Mouse (Mus musculus): Measurements from ENCODE around the gene Cabp1.
"Not testable (repeated sequence)": the region's sequence is repeated elsewhere in the genome, so short reads cannot be mapped to it uniquely, and the experiment has no call there.

Gene Cabp1

DNA sequence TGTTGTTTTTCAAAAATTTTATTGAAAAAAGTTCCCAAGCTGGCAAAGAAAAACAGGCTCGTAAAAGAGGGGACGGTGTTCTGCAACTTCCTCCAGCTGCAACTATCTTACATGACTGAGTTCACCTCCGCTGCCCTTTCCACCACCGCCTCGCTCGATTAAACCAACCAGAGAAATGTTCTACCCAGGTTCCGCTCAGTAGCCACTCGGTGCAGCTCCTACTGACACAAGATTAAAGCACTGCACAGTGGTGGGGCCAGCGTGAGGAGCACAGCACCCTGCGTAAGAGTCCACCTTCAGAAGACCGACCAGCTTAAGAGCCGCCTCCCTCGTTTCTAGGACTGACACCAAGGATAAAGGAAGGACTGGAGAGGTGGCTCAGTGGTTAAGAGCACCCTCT, 42.7 kb downstream of the Cabp1 start:
- DNase-seq (ENCODE audit: low read depth, low spot score), result no peak

DNA sequence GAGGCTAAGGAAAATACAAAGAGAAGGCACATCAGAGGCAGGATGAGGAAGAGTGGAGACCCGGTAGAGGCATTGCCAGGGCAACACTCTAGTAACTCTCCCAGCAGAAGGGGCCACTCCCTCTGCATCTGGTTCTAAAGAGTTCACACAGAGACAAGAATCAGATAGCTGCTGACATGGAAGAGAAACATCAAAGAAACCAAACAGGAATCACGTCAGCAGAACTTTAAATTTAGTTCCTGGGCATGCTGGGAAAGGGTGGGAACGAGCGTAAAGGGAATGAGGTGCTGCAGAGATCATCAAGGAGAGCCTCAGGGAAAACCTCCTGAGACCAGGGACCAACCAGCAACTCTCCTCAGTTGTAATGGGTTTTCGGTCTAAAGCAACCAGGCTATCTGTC, 43.2 kb downstream of the Cabp1 start:
- DNase-seq (ENCODE audit: low read depth, low spot score), result no peak

DNA sequence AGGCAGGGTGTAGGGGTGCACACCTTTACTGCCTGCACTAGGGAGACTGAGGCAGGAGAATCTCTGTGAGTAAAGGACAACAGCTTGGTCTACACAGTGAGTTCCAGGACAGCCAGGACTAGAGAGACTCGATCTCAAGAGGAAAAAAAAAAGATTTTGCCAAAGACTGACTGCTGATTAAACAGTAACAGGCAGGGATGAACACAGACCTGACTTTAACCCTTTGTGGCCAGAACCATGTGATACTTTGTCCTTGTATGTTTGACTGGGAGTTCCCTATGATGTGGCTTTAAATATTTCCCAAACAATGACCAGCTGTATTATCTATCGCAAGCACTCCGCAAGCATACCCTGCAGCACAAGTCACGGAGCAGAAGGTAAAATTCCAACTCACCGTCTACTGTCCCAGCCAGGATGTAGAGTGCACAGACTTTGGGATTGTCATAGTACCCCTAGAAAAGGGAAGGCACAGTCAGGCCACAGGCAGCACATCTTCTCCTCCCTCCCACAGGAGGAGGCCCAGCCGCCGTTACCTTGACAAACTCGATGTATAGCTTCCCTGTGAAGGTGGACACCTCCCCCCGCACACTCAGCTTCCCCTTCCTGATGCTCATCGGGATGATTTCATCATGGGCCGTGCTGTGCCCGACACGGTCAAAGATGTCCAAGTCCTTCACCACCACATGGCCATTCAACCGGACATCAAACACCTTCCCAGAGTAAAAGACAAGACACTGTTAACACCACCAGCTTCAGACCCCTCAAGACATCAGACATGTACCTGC, 44.3 kb downstream of the Cabp1 start:
- DNase-seq (ENCODE audit: low read depth, low spot score), result no peak

DNA sequence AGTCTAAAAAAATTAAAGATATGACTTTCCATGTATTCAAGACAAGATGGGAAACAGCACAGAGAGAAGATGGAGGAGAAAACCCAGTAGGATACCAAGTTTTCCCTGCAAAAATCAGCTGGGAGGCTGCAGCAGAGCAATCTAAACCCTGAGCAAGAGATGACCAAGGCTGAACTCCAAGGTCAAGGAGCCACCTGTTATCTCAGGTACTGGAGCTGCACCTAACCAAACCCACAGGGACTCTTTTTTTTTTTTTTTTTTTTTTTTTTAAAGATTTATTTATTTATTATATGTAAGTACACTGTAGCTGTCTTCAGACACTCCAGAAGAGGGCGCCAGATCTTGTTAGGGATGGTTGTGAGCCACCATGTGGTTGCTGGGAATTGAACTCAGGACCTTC, 45.3 kb downstream of the Cabp1 start:
- not testable (repeated sequence) for DNase-seq (ENCODE audit: low read depth, low spot score)

DNA sequence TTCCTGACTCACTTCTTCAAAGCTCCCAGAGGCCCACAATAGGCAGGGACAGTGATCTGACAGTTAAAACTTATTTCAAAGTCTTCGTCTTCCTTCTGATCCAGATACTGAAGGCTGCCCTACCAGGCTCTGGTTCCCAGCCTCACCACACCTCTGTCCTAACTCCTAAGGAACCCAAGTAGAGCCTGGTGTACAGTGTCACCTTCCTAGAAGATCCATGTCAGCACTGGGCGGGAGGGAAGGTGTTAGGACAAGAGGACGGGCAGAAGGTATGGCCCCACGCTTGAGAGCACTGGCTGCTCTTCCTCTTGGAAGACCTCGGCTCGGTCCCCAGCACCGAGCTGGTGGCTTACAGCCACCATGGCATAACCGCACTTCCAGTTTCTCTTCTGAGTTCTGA, 45.8 kb downstream of the Cabp1 start:
- no peak for DNase-seq (ENCODE audit: low read depth, low spot score)

DNA sequence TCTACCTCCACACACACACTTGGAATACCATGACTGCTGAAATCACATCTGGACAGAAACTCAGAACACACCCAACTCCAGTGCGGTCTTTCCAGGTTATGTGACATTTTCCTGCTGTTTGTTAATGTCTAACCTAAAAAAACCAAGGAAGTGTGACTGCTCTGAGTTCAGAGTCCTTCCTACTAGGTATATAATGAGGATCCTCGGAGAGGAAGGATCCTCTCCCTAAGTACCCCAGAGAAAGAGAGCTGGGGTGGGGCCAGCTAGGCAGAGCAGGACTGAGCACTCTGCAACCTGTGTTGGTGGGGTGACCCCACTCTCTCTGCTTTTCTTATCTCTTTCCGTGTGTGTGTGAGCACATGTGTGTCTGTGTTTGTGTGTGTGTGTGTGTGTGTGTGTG, 46.8 kb downstream of the Cabp1 start:
- no peak for DNase-seq (ENCODE audit: low read depth, low spot score)

DNA sequence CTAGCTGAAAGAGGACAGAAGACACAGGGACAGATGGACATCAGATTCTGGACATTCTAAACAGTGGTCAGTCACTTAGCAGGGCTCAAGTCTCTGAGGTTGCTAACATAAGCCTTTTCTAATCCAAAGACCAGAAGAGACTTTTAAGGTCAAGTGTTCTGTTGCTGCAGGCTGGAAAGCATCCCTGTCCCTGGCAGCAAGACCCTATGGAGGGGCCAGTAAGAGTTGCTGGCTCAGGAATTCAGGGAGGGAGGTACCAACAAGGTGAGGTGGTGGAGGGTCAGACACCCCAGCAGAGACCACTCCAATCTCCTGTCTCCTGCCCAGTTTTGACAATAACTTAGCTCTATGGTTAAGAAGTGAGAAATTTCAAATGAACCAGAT, 47.4 kb downstream of the Cabp1 start:
- no peak for DNase-seq (ENCODE audit: low read depth, low spot score)

DNA sequence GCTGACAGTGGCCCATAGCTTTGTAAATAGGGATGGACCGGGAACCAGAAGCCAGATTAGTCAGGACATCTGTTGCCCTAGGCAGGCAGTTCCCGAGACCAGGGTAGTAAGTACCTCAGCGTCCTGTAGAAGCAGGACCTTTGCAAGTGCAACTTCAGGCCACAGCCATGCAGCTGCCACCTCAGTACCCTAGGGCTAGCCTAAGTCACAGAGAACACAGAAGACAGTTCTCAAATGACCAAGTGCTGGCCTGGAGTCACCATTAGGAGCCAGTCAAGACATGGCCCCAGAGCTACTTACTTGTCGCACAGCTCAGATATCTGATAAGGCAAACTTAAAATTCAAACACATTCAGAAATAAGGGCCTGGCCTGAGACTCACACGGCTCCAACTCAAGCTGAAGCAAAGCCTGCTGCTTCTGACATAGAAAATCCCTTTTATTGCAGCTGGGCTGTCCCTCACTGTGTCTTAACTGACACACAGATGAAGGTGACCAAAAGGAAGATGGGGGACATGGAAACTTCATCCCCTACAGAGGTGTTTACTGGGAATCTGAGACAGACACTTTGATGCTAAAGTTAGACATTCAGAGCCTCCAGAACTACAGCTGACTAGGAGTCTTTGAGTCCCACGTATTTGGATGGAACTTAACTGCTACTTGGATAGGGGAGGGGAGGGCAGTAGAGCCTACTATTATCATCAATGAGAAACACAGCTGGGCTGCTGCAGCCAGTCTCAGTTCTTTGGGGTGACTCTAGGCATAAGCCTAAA, 48.0 kb downstream of the Cabp1 start:
- no peak for DNase-seq (ENCODE audit: low read depth, low spot score)

DNA sequence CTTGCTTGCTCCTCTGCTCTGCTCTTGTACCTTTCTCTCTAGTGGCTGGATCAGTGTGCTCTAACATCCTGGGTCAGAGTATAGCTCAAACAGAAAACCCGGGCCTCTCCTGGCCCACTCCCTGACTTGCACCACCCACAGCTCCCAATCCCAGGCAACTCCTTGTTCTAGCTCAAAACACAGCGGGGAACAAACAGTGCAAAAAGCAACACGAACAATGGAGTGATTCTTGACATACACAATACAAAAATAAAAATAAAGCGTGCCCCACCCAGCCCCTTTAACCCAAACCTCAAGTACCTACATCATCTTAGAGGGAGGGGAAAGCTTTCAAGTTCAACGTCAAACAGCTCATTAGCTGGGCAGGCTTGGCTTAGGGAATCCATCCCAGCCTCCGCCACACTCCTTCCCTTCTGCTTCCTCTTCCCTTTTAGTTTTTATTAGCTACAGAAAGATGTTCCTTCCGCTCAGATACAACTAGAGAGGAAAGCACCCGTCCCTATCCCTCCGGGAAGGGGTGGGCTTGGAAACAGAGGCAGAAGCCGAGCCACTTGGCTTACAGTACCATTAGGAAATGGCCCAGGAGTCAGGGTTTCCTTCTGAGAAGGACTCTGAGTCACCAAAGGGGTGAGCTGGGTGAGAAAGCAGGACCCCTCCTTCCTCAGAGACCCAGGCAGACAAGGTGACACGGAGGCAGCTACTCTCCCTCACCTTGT, 48.8 kb downstream of the Cabp1 start:
- DNase-seq (ENCODE audit: low read depth, low spot score), result no peak

DNA sequence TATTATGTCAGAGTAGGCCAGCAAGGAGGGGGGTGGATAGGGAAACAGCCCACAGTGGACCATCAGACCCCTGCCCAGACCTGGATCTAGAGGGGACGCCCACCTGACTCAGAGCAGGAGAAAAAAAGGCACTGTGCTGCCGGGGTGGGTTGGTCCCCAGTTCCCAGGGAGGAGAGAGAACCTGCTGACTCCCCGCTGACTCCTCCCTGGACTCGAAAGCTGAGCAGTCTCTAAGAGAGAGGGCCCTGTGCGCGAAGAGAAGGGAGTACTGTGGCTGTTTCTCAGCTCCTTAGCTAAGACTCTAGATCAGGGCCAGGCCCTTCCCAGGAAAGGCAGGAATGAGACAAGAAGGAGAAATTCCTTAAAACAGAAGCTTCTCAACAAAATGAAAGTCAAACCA, 49.7 kb downstream of the Cabp1 start:
- DNase-seq (ENCODE audit: low read depth, low spot score), result no peak

DNA sequence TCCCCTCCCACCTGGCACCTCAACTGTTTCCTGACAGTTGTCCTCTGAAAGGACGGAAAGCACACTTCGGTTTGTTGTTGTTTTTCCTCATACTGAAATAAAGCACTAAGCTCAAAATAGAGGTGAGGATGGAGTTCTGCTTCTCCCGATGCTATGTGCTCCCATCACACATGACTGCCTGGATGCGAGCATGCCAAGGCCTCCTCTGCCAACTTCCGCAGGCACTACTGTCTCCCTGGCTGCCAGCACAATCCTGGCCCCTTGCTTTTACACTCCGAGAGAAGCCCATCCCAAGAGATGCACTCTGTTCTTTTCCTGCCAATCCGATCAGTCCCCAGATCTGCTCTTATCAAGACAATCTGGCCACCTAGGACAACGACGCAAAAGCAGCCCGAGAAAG, 50.6 kb downstream of the Cabp1 start:
- no peak for DNase-seq (ENCODE audit: low read depth, low spot score)

DNA sequence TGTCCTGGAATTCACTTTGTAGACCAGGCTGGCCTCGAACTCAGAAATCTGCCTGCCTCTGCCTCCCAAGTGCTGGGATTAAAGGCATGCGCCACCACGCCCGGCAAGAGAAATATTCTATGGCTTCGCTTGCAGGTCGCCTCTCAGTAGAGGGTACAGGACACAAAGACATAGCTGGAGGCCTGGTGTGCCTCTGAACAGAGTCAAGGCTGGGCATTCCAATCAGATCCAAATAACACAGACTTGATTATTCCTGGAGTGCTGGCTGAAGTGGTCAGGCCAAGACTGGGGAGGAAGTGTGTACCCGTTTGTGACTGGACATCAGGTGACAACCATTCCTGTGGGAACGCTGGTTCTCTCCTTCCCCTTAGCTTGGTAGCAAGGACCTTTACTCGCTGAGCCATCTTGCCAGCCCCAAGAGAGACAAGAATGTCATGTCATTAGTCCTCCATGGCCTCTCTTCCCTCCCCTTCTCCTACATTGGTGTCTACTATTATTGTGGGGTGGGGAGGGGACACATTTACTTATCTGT, 51.9 kb downstream of the Cabp1 start:
- DNase-seq (ENCODE audit: low read depth, low spot score), result no peak

DNA sequence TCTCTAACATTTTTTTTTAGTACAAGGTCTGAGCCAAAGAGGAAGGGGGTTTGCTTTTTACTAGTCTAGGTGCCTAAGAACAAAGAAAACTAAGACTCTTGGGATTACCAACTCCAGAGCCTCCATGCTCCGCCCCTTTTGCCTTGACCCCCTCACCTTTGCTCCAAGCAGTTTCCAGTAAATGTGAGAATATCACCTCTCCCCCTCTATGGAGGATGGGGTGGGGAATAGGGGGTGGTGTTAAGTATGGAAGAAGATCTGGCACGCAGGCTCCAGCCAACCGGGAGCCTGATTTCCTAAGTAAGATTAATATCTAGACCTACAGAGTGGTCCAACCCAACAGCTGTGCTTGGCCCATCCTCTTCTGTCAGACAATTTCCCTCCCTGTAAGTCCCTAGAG, 53.5 kb downstream of the Cabp1 start:
- DNase-seq (ENCODE audit: low read depth, low spot score), result no peak

DNA sequence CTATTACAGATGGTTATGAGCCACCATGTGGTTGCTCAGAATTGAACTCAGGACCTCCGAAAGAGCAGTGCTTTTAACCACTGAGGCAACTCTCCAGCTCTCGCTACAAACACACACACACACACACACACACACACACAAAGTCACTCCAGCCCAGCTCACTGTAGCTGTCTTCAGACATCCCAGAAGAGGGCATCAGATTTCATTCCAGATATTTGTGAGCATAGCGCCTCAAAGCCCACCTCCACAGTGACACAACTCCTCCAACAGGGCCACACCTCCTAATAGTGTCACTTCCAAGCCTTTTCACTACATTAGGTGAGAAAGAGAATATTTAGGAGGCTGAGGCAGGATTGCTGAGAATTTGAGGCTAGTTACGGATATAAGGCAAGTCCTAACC, 55.1 kb downstream of the Cabp1 start:
- peak; percentile 55 for DNase-seq (ENCODE audit: low read depth, low spot score)

DNA sequence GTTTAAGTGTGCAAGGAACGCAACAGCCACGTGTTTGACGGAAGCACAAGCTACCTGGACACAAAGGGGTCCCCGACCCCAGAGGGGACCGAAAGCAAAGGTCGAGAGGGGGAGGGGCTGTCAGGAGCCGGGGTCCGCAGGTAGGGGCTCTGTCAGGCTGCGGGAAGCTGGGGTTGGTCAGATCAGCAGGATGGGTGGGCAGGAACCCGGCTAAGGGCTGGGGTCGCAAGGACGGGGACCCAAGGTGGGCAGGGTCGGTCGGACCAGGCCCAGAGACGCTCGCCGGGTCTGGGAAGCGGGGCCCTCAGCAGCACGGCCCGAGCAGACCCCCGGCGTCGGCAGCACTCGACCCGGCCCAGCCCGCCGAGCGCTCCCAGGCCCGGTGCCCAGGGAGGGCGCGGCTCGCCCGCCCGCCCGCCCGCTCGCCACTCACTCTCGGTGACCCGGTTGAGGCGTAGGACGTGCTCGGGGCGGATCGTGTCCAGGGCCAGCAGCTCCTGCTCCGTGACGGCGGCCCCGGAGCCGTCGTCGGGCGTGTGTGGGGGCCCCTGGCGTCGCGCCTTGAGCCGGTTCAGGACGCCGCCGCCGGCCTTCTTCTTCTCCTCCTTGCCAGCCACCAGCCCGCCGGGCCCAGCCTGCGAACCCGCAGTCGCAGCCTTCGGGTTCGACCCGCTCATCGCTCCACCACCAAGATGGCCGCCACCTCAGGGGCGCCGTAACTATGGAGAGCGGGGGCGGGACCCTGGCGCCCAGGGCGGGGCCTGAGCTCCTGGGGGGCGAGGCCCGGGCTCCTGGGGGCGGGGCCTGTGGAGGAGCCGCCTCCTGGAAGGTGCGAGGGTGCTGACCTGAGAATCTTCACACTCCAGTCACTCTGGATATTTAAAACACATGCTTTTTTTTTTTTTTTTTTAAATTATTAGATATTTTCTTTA, 59.7 kb downstream of the Cabp1 start, which contains the start of gene Unc119b:
Gene Unc119b, minus strand, starts transcription at position 742 of the 932 bp plus-strand sequence.
- peak; percentile 91 for DNase-seq (ENCODE audit: low read depth, low spot score)

DNA sequence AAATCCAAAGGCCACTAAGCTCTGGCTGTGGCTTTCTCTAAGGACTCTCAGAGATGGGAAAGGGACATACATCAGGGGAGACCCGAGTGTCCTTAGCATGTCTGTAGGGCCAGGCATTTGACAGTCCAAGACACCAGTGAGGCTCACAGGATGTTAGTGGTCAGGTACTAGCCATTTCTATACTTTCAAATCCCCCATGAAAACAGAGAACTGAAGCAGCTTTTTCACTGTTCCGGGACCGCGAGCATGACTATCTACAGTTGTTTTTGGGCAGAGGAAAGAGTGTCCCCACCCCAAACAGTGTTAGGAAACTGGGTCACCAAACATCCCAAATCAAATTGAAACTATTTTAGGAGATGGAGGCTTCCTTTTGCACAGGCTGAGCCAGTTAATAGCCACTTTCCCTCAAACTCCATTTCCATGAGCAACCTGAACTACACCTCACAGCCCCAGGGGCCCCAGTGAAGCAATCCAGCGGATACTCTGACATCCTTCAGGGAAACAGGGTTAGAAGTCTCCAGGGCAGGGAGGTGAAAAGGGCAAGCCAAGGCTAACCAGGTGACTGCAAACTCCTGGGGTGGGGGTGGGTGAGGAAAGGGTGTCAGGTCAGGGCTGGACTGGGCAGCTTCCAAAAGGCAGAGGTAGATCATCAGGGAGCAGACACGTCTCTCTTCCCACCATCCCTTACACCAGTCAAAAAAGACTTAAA, 60.7 kb downstream of the Cabp1 start:
- peak; percentile 33 for DNase-seq (ENCODE audit: low read depth, low spot score)

DNA sequence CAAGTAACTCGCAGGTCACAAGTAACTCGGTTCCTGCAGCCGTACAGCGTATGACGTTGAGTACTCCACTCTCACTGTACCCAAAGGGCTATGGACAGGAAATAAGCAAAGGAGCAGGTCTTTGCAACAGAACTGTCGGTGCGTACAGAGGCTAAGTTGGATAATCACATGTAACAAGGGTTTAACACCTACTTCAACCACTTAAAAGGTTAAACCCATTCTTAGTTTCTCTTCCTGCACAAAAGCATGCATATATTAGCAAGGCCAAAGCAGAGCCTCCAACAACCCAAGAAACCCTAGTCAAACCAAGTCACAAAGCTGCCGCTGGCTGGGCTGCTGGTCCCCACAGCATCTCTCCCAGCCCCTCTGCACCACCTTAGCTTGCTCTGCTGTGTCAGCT, 61.7 kb downstream of the Cabp1 start:
- no peak for DNase-seq (ENCODE audit: low read depth, low spot score)

DNA sequence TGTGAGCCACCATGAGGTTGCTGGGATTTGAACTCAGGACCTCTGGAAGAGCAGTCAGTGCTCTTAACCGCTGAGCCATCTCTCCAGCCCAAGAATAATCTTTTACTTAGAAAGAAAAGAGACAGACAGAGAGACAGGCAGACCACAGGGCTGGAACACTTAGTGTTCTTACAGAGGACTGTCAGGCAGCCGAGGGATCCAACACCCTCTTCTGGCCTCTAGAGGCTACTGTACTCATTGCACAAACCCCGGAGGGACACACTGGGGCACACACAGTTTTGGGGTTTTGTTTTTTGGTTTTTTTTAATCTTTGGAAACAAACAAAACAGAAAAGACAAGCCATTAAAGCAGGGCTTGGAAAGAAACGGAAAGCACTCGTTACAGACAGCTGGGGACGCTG, 64.9 kb downstream of the Cabp1 start:
- no peak for DNase-seq (ENCODE audit: low read depth, low spot score)

DNA sequence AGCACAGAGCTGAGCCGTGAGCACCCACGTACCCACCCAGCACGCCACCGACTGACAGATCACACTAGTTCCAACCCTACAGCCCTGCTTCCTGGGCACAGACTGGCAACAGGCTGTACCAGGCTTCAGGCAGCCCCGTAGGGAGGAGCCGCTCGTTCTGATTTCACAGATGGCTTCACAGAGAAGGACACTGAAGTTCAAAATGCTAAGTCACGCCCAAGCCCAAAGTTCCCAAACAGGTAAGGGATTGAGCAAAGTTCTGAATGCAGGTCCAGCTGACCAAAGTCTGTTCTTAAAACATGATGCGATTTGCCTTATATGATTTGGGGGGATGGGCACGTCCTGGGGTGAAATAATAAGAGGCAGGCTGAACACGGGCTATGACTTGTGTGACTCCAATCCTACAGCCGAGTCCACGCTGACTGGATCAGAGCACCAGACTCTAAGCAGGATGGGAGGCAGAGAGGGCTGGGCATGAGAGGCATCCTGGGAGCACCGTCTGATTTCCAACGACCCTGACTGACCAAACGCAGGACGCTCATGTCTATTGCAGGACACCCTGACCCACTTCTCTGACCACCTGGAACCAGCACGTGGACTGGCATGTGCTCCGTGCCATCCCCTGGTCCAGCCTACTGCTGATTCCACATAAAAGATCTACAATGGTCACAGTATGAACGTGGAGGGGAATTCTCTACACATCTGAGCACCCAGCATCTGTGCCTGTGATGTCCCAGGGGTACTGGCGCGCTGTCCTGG, 66.6 kb downstream of the Cabp1 start:
- DNase-seq (ENCODE audit: low read depth, low spot score), result no peak
